Mouse (Mus musculus): ENCODE results near the gene Fam120b. TPM values are rescaled to one million over a fixed set of nuclear protein-coding genes. Genes with fewer than 3 reads are reported as not detected.
A peak's percentile ranks its signal among the peaks of the same experiment; 100 is the strongest.

Gene Fam120b
- polyA plus RNA-seq, 1 experiment: 12.3 TPM

GRCm38 (mm10) chr17:15363656-15364055 is 32.3 kb upstream of the Fam120b start:
- Histone ChIP-seq H3K4me1 (ENCODE audit: control insufficient read depth, insufficient read depth, low read length) (no peaks in the 10 kb centered on the region), H3K4me3 (ENCODE audit: insufficient read depth, low read depth, low read length) (no peak overlapping the region), H3K27ac (ENCODE audit: insufficient read depth, low read depth, low read length) (no peak overlapping the region), H3K36me3 (ENCODE audit: control insufficient read depth, insufficient read depth, low read length) (no peaks in the 10 kb centered on the region; the same call in 1 of the 2 replicates), H3K27me3 (replicated peaks; ENCODE audit: control insufficient read depth, insufficient read depth, low read length) (no peaks in the 10 kb centered on the region)
- TF ChIP-seq CTCF (conservative IDR thresholded peaks at IDR 0.05; ENCODE audit: insufficient read depth, insufficient read length, low read depth, low read length) (no peak), POLR2A (IDR thresholded peaks at IDR 0.05; ENCODE audit: low read depth, low read length) (no peak)
- 57% methylated on average over 3 of the region's 3 CpGs for WGBS
- DNase-seq: no peak

- 56% methylated on average over 5 of the region's 5 CpGs for WGBS
- no peak for DNase-seq
- Histone ChIP-seq H3K36me3 (ENCODE audit: control insufficient read depth, insufficient read depth, low read length) (no peaks in the 10 kb centered on the region; the same call in 1 of the 2 replicates), H3K27ac (ENCODE audit: insufficient read depth, low read depth, low read length) (no peak overlapping the region), H3K27me3 (replicated peaks; ENCODE audit: control insufficient read depth, insufficient read depth, low read length) (no peaks in the 10 kb centered on the region), H3K4me1 (ENCODE audit: control insufficient read depth, insufficient read depth, low read length) (no peaks in the 10 kb centered on the region), H3K4me3 (ENCODE audit: insufficient read depth, low read depth, low read length) (no peak overlapping the region)
- no peak for TF ChIP-seq CTCF (conservative IDR thresholded peaks at IDR 0.05; ENCODE audit: insufficient read depth, insufficient read length, low read depth, low read length)
- no peak for TF ChIP-seq POLR2A (IDR thresholded peaks at IDR 0.05; ENCODE audit: low read depth, low read length)
These were observed 30.4 kb upstream of the Fam120b start for GRCm38 (mm10) chr17:15365650-15366049.

GRCm38 (mm10) chr17:15370401-15370800 is 25.6 kb upstream of the Fam120b start:
- H3K27me3 ChIP-seq (replicated peaks; ENCODE audit: control insufficient read depth, insufficient read depth, low read length): no peaks in the 10 kb centered on the region
- no peak for TF ChIP-seq POLR2A (IDR thresholded peaks at IDR 0.05; ENCODE audit: low read depth, low read length)
- no peak for TF ChIP-seq CTCF (conservative IDR thresholded peaks at IDR 0.05; ENCODE audit: insufficient read depth, insufficient read length, low read depth, low read length)
- 88% methylated on average over 14 of the region's 14 CpGs for WGBS
- no peak for DNase-seq
- no peak overlapping the region for H3K27ac ChIP-seq (ENCODE audit: insufficient read depth, low read depth, low read length)
- no peak overlapping the region for H3K4me3 ChIP-seq (ENCODE audit: insufficient read depth, low read depth, low read length)
- H3K4me1 ChIP-seq (ENCODE audit: control insufficient read depth, insufficient read depth, low read length): peaks cover 16% of the 10 kb centered on the region; the same call in 1 of the 2 replicates
- H3K36me3 ChIP-seq (ENCODE audit: control insufficient read depth, insufficient read depth, low read length): no peaks in the 10 kb centered on the region; the same call in 1 of the 2 replicates

GRCm38 (mm10) chr17:15371967-15372835 is 23.8 kb upstream of the Fam120b start:
- Histone ChIP-seq H3K4me1 (ENCODE audit: control insufficient read depth, insufficient read depth, low read length) (peaks cover 16% of the 10 kb centered on the region; the same call in 1 of the 2 replicates), H3K27ac (ENCODE audit: insufficient read depth, low read depth, low read length) (peak overlapping the region; percentile 73)
- DNase-seq: peak; percentile 82

GRCm38 (mm10) chr17:15372931-15373652 is 22.9 kb upstream of the Fam120b start:
- peak overlapping the region; percentile 73 for H3K27ac ChIP-seq (ENCODE audit: insufficient read depth, low read depth, low read length)
- no peak for TF ChIP-seq CTCF (conservative IDR thresholded peaks at IDR 0.05; ENCODE audit: insufficient read depth, insufficient read length, low read depth, low read length)
- no peak for TF ChIP-seq POLR2A (IDR thresholded peaks at IDR 0.05; ENCODE audit: low read depth, low read length)
- no peaks in the 10 kb centered on the region for H3K36me3 ChIP-seq (ENCODE audit: control insufficient read depth, insufficient read depth, low read length)
- H3K4me1 ChIP-seq (ENCODE audit: control insufficient read depth, insufficient read depth, low read length): peaks cover 19% of the 10 kb centered on the region; the same call in 1 of the 2 replicates
- no peaks in the 10 kb centered on the region for H3K27me3 ChIP-seq (replicated peaks; ENCODE audit: control insufficient read depth, insufficient read depth, low read length)
- DNase-seq: peak; percentile 69
- WGBS: 71% methylated on average over 15 of the region's 15 CpGs
- peak overlapping the region; percentile 9 for H3K4me3 ChIP-seq (ENCODE audit: insufficient read depth, low read depth, low read length)

More at GRCm38 (mm10) chr17:15371967-15372835, 23.8 kb upstream of the Fam120b start:
- Histone ChIP-seq H3K4me3 (ENCODE audit: insufficient read depth, low read depth, low read length) (no peak overlapping the region), H3K36me3 (ENCODE audit: control insufficient read depth, insufficient read depth, low read length) (no peaks in the 10 kb centered on the region), H3K27me3 (replicated peaks; ENCODE audit: control insufficient read depth, insufficient read depth, low read length) (no peaks in the 10 kb centered on the region)
- 51% methylated on average over 17 of the region's 17 CpGs for WGBS
- no peak for TF ChIP-seq CTCF (conservative IDR thresholded peaks at IDR 0.05; ENCODE audit: insufficient read depth, insufficient read length, low read depth, low read length)
- no peak for TF ChIP-seq POLR2A (IDR thresholded peaks at IDR 0.05; ENCODE audit: low read depth, low read length)

- WGBS: 9% methylated on average over 50 of the region's 50 CpGs
- Histone ChIP-seq H3K27ac (ENCODE audit: insufficient read depth, low read depth, low read length) (no peak overlapping the region), H3K27me3 (replicated peaks; ENCODE audit: control insufficient read depth, insufficient read depth, low read length) (no peaks in the 10 kb centered on the region), H3K4me1 (ENCODE audit: control insufficient read depth, insufficient read depth, low read length) (peaks cover 19% of the 10 kb centered on the region; the same call in 1 of the 2 replicates), H3K36me3 (ENCODE audit: control insufficient read depth, insufficient read depth, low read length) (no peaks in the 10 kb centered on the region), H3K4me3 (ENCODE audit: insufficient read depth, low read depth, low read length) (peak overlapping the region; percentile 63)
- TF ChIP-seq POLR2A (IDR thresholded peaks at IDR 0.05; ENCODE audit: low read depth, low read length) (no peak), CTCF (conservative IDR thresholded peaks at IDR 0.05; ENCODE audit: insufficient read depth, insufficient read length, low read depth, low read length) (no peak)
- no peak for DNase-seq
These were observed 21.5 kb upstream of the Fam120b start for GRCm38 (mm10) chr17:15374321-15375141.

Data from kidney, adult 2 months (tissue).